ENCODE assay signal across 17 mouse cellular contexts in genomic region chr3:75730982-75731600, GRCm38 (mm10). TPM values are rescaled to one million over a fixed set of nuclear protein-coding genes. Genes with fewer than 3 reads are reported as not detected.
A peak's percentile ranks its signal among the peaks of the same experiment; 100 is the strongest.
DNase-seq lines count a peak whose midpoint lies in the region; ATAC-seq and TF ChIP-seq lines count a peak whose summit lies in the region.
"Had no signal": no experiment of that assay in that cellular context is flagged by ENCODE, and none has a peak within 500 bp of the region (broad histone marks: within the 10 kb centered on the region; RNA-seq: fewer than 3 reads in every experiment).

No protein-coding gene starts in this region.

- no peak for TF ChIP-seq EP300 in liver, postnatal 0 days (IDR thresholded peaks at IDR 0.05; ENCODE audit: low read depth)

- DNase-seq in midbrain, embryonic 11.5 days (ENCODE audit: low spot score, missing footprints), result peak; percentile 56
- DNase-seq in midbrain, embryonic 14.5 days, result no peak
- DNase-seq in CD4-positive, CD25-positive, alpha-beta regulatory T cell, adult 2 months (ENCODE audit: low read depth, low spot score), result peak; percentile 59
- DNase-seq in liver, postnatal 0 days, result no peak
- DNase-seq in adrenal gland, adult 2 months, result no peak
- DNase-seq in liver, result no peak
- DNase-seq: adrenal gland, adult 8-10 months; cerebellum, adult 2 months; kidney, adult 9 months; left cerebral cortex, postnatal 4 days had no signal

- H3K36me3 ChIP-seq in midbrain, embryonic 11.5 days (ENCODE audit: control insufficient read depth, insufficient read depth, low read length), result no peaks in the 10 kb centered on the region
- H3K36me3 ChIP-seq in midbrain, embryonic 14.5 days (ENCODE audit: control insufficient read depth, insufficient read depth, low read length), result no peaks in the 10 kb centered on the region
- H3K36me3 ChIP-seq in liver, postnatal 0 days (replicated peaks; ENCODE audit: insufficient read depth, low read length), result no peaks in the 10 kb centered on the region
- H3K36me3 ChIP-seq: liver, embryonic 15.5 days had no signal

- no peak for TF ChIP-seq CTCF in liver, postnatal 0 days (IDR thresholded peaks at IDR 0.05; ENCODE audit: low read depth)

- no peak overlapping the region for H3K27ac ChIP-seq in midbrain, embryonic 11.5 days (ENCODE audit: low read depth, low read length)
- H3K27ac ChIP-seq in midbrain, embryonic 14.5 days (replicated peaks; ENCODE audit: low read depth, low read length), result no peak overlapping the region
- no peak overlapping the region for H3K27ac ChIP-seq in liver, postnatal 0 days (ENCODE audit: low read depth)
- H3K27ac ChIP-seq: forebrain, embryonic 13.5 days; liver, embryonic 15.5 days had no signal

- no peak overlapping the region for H3K4me2 ChIP-seq in midbrain, embryonic 11.5 days
- no peak overlapping the region for H3K4me2 ChIP-seq in midbrain, embryonic 14.5 days (ENCODE audit: low read length)
- no peak overlapping the region for H3K4me2 ChIP-seq in liver, postnatal 0 days (ENCODE audit: low read depth, low read length)
- H3K4me2 ChIP-seq: forebrain, embryonic 13.5 days; liver, embryonic 15.5 days had no signal

- no peaks in the 10 kb centered on the region for H3K9me3 ChIP-seq in midbrain, embryonic 11.5 days (ENCODE audit: control insufficient read depth, low read length)
- H3K9me3 ChIP-seq in midbrain, embryonic 14.5 days (ENCODE audit: control insufficient read depth, low read length), result no peaks in the 10 kb centered on the region
- H3K9me3 ChIP-seq in liver, postnatal 0 days (ENCODE audit: low read length), result no peaks in the 10 kb centered on the region
- H3K9me3 ChIP-seq: forebrain, embryonic 13.5 days; liver, embryonic 15.5 days had no signal

- H3K4me3 ChIP-seq in midbrain, embryonic 11.5 days (ENCODE audit: low read depth, low read length), result no peak overlapping the region
- H3K4me3 ChIP-seq in midbrain, embryonic 14.5 days (replicated peaks; ENCODE audit: low read depth, low read length), result no peak overlapping the region
- no peak overlapping the region for H3K4me3 ChIP-seq in liver, postnatal 0 days (ENCODE audit: low read depth, low read length)
- H3K4me3 ChIP-seq: forebrain, embryonic 13.5 days; liver, embryonic 15.5 days had no signal

- no peaks in the 10 kb centered on the region for H3K27me3 ChIP-seq in midbrain, embryonic 11.5 days (ENCODE audit: control insufficient read depth, insufficient read depth, low read length)
- no peaks in the 10 kb centered on the region for H3K27me3 ChIP-seq in midbrain, embryonic 14.5 days (ENCODE audit: control insufficient read depth, insufficient read depth, low read length)
- no peaks in the 10 kb centered on the region for H3K27me3 ChIP-seq in liver, postnatal 0 days (ENCODE audit: insufficient read depth, low read length)
- H3K27me3 ChIP-seq: forebrain, embryonic 13.5 days; liver, embryonic 15.5 days had no signal

- H3K4me1 ChIP-seq in midbrain, embryonic 11.5 days (ENCODE audit: control insufficient read depth, insufficient read depth, low read length), result no peaks in the 10 kb centered on the region
- H3K4me1 ChIP-seq in midbrain, embryonic 14.5 days (ENCODE audit: control insufficient read depth, insufficient read depth, low read length), result no peaks in the 10 kb centered on the region
- no peaks in the 10 kb centered on the region for H3K4me1 ChIP-seq in liver, postnatal 0 days (ENCODE audit: insufficient read depth)
- H3K4me1 ChIP-seq: forebrain, embryonic 13.5 days; liver, embryonic 15.5 days had no signal

- H3K9ac ChIP-seq in midbrain, embryonic 11.5 days (ENCODE audit: low read length), result no peak overlapping the region
- H3K9ac ChIP-seq in midbrain, embryonic 14.5 days (replicated peaks; ENCODE audit: low read length), result no peak overlapping the region
- no peak overlapping the region for H3K9ac ChIP-seq in liver, postnatal 0 days (replicated peaks)
- H3K9ac ChIP-seq: forebrain, embryonic 13.5 days; liver, embryonic 15.5 days had no signal

- 86% methylated on average over 3 of the region's 3 CpGs for WGBS in midbrain, embryonic 11.5 days
- WGBS in midbrain, embryonic 14.5 days, result 84% methylated on average over 3 of the region's 3 CpGs
- WGBS in liver, postnatal 0 days (ENCODE audit: insufficient replicate concordance), result 53% methylated on average over 3 of the region's 3 CpGs

- ATAC-seq in midbrain, embryonic 11.5 days (ENCODE audit: low FRiP score), result no peak
- ATAC-seq in midbrain, embryonic 14.5 days (ENCODE audit: low FRiP score, low TSS enrichment), result no peak
- peak; percentile 78 for ATAC-seq in activated CD4-positive, CD25-positive, alpha-beta regulatory T cell, adult 4 months
- peak; percentile 99 for ATAC-seq in megakaryocyte progenitor cell, adult 5-6 weeks (replicated peaks; ENCODE audit: poor library complexity)
- ATAC-seq in liver, postnatal 0 days, result no peak
- ATAC-seq: forebrain, embryonic 13.5 days had no signal

RNA-seq across cellular contexts. Expression of gene Gm29133, which starts 16.9 kb away (rescaled TPM):
- not detected in 2 replicates for polyA plus RNA-seq in midbrain, embryonic 11.5 days (2014; fragmentation: Nextera tagmentation; extraction: Ambion mirVana)
- polyA plus RNA-seq in midbrain, embryonic 14.5 days (2014; fragmentation: Nextera tagmentation; extraction: Ambion mirVana), result not detected in 2 replicates
- polyA plus RNA-seq in activated CD4-positive, CD25-positive, alpha-beta regulatory T cell, adult 4 months (2017; shearing (Covaris generic)), result not detected
- not detected in 2 replicates for total RNA-seq in megakaryocyte progenitor cell, adult 5-6 weeks (2015)
- total RNA-seq in megakaryocyte progenitor cell, adult 5-6 weeks (2017), result not detected in 2 replicates
- not detected in 2 replicates for polyA plus RNA-seq in liver, postnatal 0 days (2015; fragmentation: Nextera tagmentation; extraction: Ambion mirVana)
- total RNA-seq in adrenal gland, adult 2 months (2021), result not detected
- polyA plus RNA-seq in adrenal gland, adult 2 months (2012; rRNA removed), result not detected in 2 replicates
- total RNA-seq: adrenal gland, adult 8-10 months; left cerebral cortex, postnatal 4 days had no signal
- polyA plus RNA-seq: cerebellum, adult 2 months; forebrain, embryonic 13.5 days; gonadal fat pad, adult 2 months; heart, postnatal 0 days; large intestine, adult 2 months; liver, embryonic 15.5 days had no signal

Comparison
In these comparisons a context has a peak if more than half of its experiments do, and no peak if none do; other contexts are left out.
1. DNase-seq: peak in midbrain, embryonic 11.5 days (single experiment) and CD4-positive, CD25-positive, alpha-beta regulatory T cell, adult 2 months (single experiment); none in midbrain, embryonic 14.5 days (single experiment), liver, postnatal 0 days (single experiment), adrenal gland, adult 2 months (single experiment) and liver (single experiment).
2. ATAC-seq: peak in activated CD4-positive, CD25-positive, alpha-beta regulatory T cell, adult 4 months (single experiment) and megakaryocyte progenitor cell, adult 5-6 weeks (single experiment); none in midbrain, embryonic 11.5 days (single experiment), midbrain, embryonic 14.5 days (single experiment) and liver, postnatal 0 days (single experiment).